Mouse (Mus musculus) ES-E14 (cell line): Measurements from ENCODE around the gene Tmem132b.

ENCODE experiments used
- HCFC1 ChIP-seq: IDR thresholded peaks from 2 replicates; pipeline ENCODE4 v1.6.1; 2012; ENCODE audit warnings: low read length, inconsistent platforms, borderline replicate concordance; ENCODE audit not compliant: insufficient read depth
- ZC3H11A ChIP-seq: IDR thresholded peaks from 2 replicates; pipeline ENCODE4 v1.6.1; 2012; ENCODE audit warnings: low read depth, mild to moderate bottlenecking, inconsistent platforms, low read length, borderline replicate concordance
- ZNF384 ChIP-seq: IDR thresholded peaks from 2 replicates; pipeline ENCODE4 v1.6.1; 2012; ENCODE audit warnings: low read depth, low read length, inconsistent platforms

DNA sequence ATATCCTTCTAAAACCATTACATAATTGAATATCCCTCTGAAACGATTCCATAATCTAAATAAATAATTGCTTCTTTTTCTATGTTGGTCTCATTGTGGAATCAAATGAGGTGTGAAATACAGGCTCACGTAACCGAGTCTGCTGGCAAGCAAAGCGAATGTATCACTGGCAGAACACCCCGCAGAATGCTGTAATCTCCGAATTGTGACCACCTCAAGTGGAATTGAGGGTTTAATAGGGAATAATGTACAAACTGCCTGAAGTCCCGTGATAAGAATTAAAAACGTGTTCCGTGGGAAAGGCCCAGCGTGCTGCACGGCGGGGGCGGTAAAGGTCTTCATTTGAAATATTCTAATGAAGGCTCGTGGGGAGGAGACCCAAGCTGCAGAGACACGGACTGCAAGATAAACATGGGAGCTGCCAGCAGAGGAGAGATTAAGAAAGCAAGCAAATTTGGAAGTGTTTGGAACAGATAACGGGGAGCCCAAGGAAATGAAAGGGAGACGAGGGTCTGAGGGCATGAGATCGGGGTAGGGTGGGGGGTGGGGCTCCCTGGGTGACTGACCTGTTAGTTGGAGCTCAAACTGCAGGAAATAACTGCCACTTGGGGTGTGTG is 110.1 kb downstream of the Tmem132b start:
- TF ChIP-seq ZC3H11A (no peak), HCFC1 (no peak), ZNF384 (no peak)
